In genomic region chr15:96834162-96834843, GRCm38 (mm10) we compare ENCODE assay signal across 19 mouse cellular contexts.
DNase-seq lines count a peak whose midpoint lies in the region; ATAC-seq and TF ChIP-seq lines count a peak whose summit lies in the region.
"Had no signal": no experiment of that assay in that cellular context is flagged by ENCODE, and none has a peak within 500 bp of the region (broad histone marks: within the 10 kb centered on the region; RNA-seq: fewer than 3 reads in every experiment).

No protein-coding gene starts in this region.

- no peak overlapping the region for H3K4me2 ChIP-seq in liver, postnatal 0 days (ENCODE audit: low read depth, low read length)
- no peak overlapping the region for H3K4me2 ChIP-seq in liver, embryonic 11.5 days
- no peak overlapping the region for H3K4me2 ChIP-seq in intestine, embryonic 14.5 days (ENCODE audit: low read length)
- no peak overlapping the region for H3K4me2 ChIP-seq in forebrain, embryonic 13.5 days
- H3K4me2 ChIP-seq: hindbrain, embryonic 13.5 days had no signal

- H3K27me3 ChIP-seq in liver, postnatal 0 days (ENCODE audit: insufficient read depth, low read length), result no peaks in the 10 kb centered on the region
- no peaks in the 10 kb centered on the region for H3K27me3 ChIP-seq in liver, embryonic 11.5 days (replicated peaks; ENCODE audit: control insufficient read depth, insufficient read depth, low read length)
- no peaks in the 10 kb centered on the region for H3K27me3 ChIP-seq in intestine, embryonic 14.5 days (replicated peaks; ENCODE audit: control insufficient read depth, insufficient read depth, low read length)
- no peaks in the 10 kb centered on the region for H3K27me3 ChIP-seq in forebrain, embryonic 13.5 days
- H3K27me3 ChIP-seq: hindbrain, embryonic 13.5 days had no signal

- ATAC-seq in liver, postnatal 0 days, result peak; percentile 85
- no peak for ATAC-seq in liver, embryonic 11.5 days (replicated peaks; ENCODE audit: low FRiP score)
- peak; percentile 82 for ATAC-seq in intestine, embryonic 14.5 days (replicated peaks; ENCODE audit: low FRiP score, low TSS enrichment, low read depth)
- ATAC-seq in forebrain, embryonic 13.5 days, result no peak
- ATAC-seq: forebrain, embryonic 14.5 days; hindbrain, postnatal 0 days had no signal

- no peak for DNase-seq in liver, postnatal 0 days
- DNase-seq in liver, embryonic 11.5 days (ENCODE audit: low spot score), result no peak
- DNase-seq in intestine, embryonic 14.5 days (ENCODE audit: low spot score), result no peak
- DNase-seq in large intestine, adult 2 months (ENCODE audit: low read depth, low spot score), result peak; percentile 72
- no peak for DNase-seq in left cerebral cortex, postnatal 36 days (ENCODE audit: low spot score in 2 of 2)
- DNase-seq in heart, postnatal 14 days, result no peak
- DNase-seq: adrenal gland, postnatal 25 days; cerebellum, adult 18-20 months; cerebellum, adult 9-11 months; cerebellum, postnatal 36 days; gastrocnemius, adult 2 months; gastrocnemius, postnatal 25 days; heart, postnatal 10 days had no signal

- no peak for TF ChIP-seq CTCF in liver, postnatal 0 days (IDR thresholded peaks at IDR 0.05; ENCODE audit: low read depth)

- intact Hi-C loops in left cerebral cortex, postnatal 36 days (cut with DNase I), result no loop called here
- intact Hi-C loops in heart, postnatal 14 days (cut with DNase I), result no loop called here

- 71% methylated on average over 10 of the region's 10 CpGs for WGBS in liver, postnatal 0 days (ENCODE audit: insufficient replicate concordance)
- 87% methylated on average over 10 of the region's 10 CpGs for WGBS in liver, embryonic 11.5 days
- WGBS in intestine, embryonic 14.5 days, result 76% methylated on average over 10 of the region's 10 CpGs
- WGBS in large intestine, adult 2 months, result 36% methylated on average over 10 of the region's 10 CpGs
- 86% methylated on average over 10 of the region's 10 CpGs for WGBS in forebrain, embryonic 13.5 days

- H3K9ac ChIP-seq in liver, postnatal 0 days (replicated peaks), result no peak overlapping the region
- H3K9ac ChIP-seq in liver, embryonic 11.5 days (ENCODE audit: low read depth, low read length), result no peak overlapping the region
- H3K9ac ChIP-seq in intestine, embryonic 14.5 days (ENCODE audit: low read length), result no peak overlapping the region
- no peak overlapping the region for H3K9ac ChIP-seq in forebrain, embryonic 13.5 days
- H3K9ac ChIP-seq: hindbrain, embryonic 13.5 days had no signal

- no peak for TF ChIP-seq EP300 in liver, postnatal 0 days (IDR thresholded peaks at IDR 0.05; ENCODE audit: low read depth)

- H3K36me3 ChIP-seq in liver, postnatal 0 days (replicated peaks; ENCODE audit: insufficient read depth, low read length), result no peaks in the 10 kb centered on the region
- no peaks in the 10 kb centered on the region for H3K36me3 ChIP-seq in liver, embryonic 11.5 days (ENCODE audit: control insufficient read depth, insufficient read depth, low read length)
- H3K36me3 ChIP-seq in intestine, embryonic 14.5 days (ENCODE audit: control insufficient read depth, insufficient read depth, low read length), result no peaks in the 10 kb centered on the region
- no peaks in the 10 kb centered on the region for H3K36me3 ChIP-seq in forebrain, embryonic 13.5 days (ENCODE audit: poor library complexity, severe bottlenecking)
- H3K36me3 ChIP-seq: G1E; heart, embryonic 10.5 days; hindbrain, embryonic 13.5 days had no signal

- no peak overlapping the region for H3K4me3 ChIP-seq in liver, postnatal 0 days (ENCODE audit: low read depth, low read length)
- H3K4me3 ChIP-seq in liver, embryonic 11.5 days (ENCODE audit: low read depth, low read length), result no peak overlapping the region
- H3K4me3 ChIP-seq in intestine, embryonic 14.5 days (ENCODE audit: low read depth, low read length), result no peak overlapping the region
- H3K4me3 ChIP-seq in forebrain, embryonic 13.5 days, result no peak overlapping the region
- H3K4me3 ChIP-seq: gastrocnemius, adult 2 months; heart, embryonic 10.5 days; hindbrain, embryonic 13.5 days had no signal

- H3K27ac ChIP-seq in liver, postnatal 0 days (ENCODE audit: low read depth), result no peak overlapping the region
- no peak overlapping the region for H3K27ac ChIP-seq in liver, embryonic 11.5 days (ENCODE audit: low read depth, low read length)
- H3K27ac ChIP-seq in intestine, embryonic 14.5 days (ENCODE audit: low read depth), result no peak overlapping the region
- no peak overlapping the region for H3K27ac ChIP-seq in forebrain, embryonic 13.5 days
- H3K27ac ChIP-seq: gastrocnemius, adult 2 months; heart, embryonic 10.5 days; hindbrain, embryonic 13.5 days; hindbrain, postnatal 0 days had no signal

- peaks cover 6% of the 10 kb centered on the region; the same call in 1 of the 2 replicates for H3K4me1 ChIP-seq in liver, postnatal 0 days (ENCODE audit: insufficient read depth)
- 0 out of 2 replicates have a peak, but pooled peaks cover 2% of the 10 kb centered on the region for H3K4me1 ChIP-seq in liver, embryonic 11.5 days (replicated peaks; ENCODE audit: control insufficient read depth, insufficient read depth, low read length)
- H3K4me1 ChIP-seq in intestine, embryonic 14.5 days (replicated peaks; ENCODE audit: control insufficient read depth, insufficient read depth, low read length), result no peaks in the 10 kb centered on the region
- no peaks in the 10 kb centered on the region for H3K4me1 ChIP-seq in forebrain, embryonic 13.5 days
- H3K4me1 ChIP-seq: hindbrain, embryonic 13.5 days had no signal

- no peaks in the 10 kb centered on the region for H3K9me3 ChIP-seq in liver, postnatal 0 days (ENCODE audit: low read length)
- no peaks in the 10 kb centered on the region for H3K9me3 ChIP-seq in liver, embryonic 11.5 days (ENCODE audit: control insufficient read depth, low read length)
- no peaks in the 10 kb centered on the region for H3K9me3 ChIP-seq in intestine, embryonic 14.5 days (ENCODE audit: control insufficient read depth, low read length)
- no peaks in the 10 kb centered on the region for H3K9me3 ChIP-seq in forebrain, embryonic 13.5 days (replicated peaks)
- H3K9me3 ChIP-seq: heart, embryonic 10.5 days; hindbrain, embryonic 13.5 days had no signal

Comparison
In these comparisons a context has a peak if more than half of its experiments do, and no peak if none do; other contexts are left out.
1. ATAC-seq: peak in liver, postnatal 0 days (single experiment) and intestine, embryonic 14.5 days (single experiment); none in liver, embryonic 11.5 days (single experiment) and forebrain, embryonic 13.5 days (single experiment).